Mouse (Mus musculus): Measurements from ENCODE around the gene 1810062G17Rik.

The 1810062G17Rik gene

GRCm38 (mm10) chr3:36475532-36476087 lies at the start of gene 1810062G17Rik, which contains the start of gene Anxa5:
Gene 1810062G17Rik, plus strand, starts transcription at chr3:36475937.
Gene Anxa5, minus strand, starts transcription at chr3:36475894.
- DNase-seq, result peak; percentile 99 to 100

- no peak for DNase-seq
Measured at GRCm38 (mm10) chr3:36427386-36427785, 48.4 kb upstream of the 1810062G17Rik start.

- no peak for DNase-seq
Measured at GRCm38 (mm10) chr3:36430360-36430759, 45.4 kb upstream of the 1810062G17Rik start.

GRCm38 (mm10) chr3:36440280-36440679 lies 35.5 kb upstream of the 1810062G17Rik start:
- peak in 1 of 2 experiments; percentile 26 for DNase-seq

- peak in 1 of 2 experiments; percentile 24 for DNase-seq
Measured at GRCm38 (mm10) chr3:36442426-36442825, 33.3 kb upstream of the 1810062G17Rik start.

GRCm38 (mm10) chr3:36446041-36446440 lies 29.7 kb upstream of the 1810062G17Rik start:
- DNase-seq, result no peak

- DNase-seq, result no peak
Measured at GRCm38 (mm10) chr3:36446506-36446905, 29.2 kb upstream of the 1810062G17Rik start.

- DNase-seq, result peak in 1 of 2 experiments; percentile 14
Measured at GRCm38 (mm10) chr3:36446918-36447317, 28.8 kb upstream of the 1810062G17Rik start.

- DNase-seq, result peak; percentile 53 to 66
Measured at GRCm38 (mm10) chr3:36449292-36450165, 26.2 kb upstream of the 1810062G17Rik start.

- DNase-seq, result no peak
Measured at GRCm38 (mm10) chr3:36452502-36452901, 23.2 kb upstream of the 1810062G17Rik start.

- DNase-seq, result no peak
Measured at GRCm38 (mm10) chr3:36455124-36455523, 20.6 kb upstream of the 1810062G17Rik start.

- peak in 1 of 2 experiments; percentile 23 for DNase-seq
Measured at GRCm38 (mm10) chr3:36455566-36455965, 20.2 kb upstream of the 1810062G17Rik start.

GRCm38 (mm10) chr3:36460717-36461116 lies 15.0 kb upstream of the 1810062G17Rik start:
- DNase-seq, result no peak

GRCm38 (mm10) chr3:36461819-36462218 lies 13.9 kb upstream of the 1810062G17Rik start:
- DNase-seq, result no peak

GRCm38 (mm10) chr3:36462348-36462747 lies 13.4 kb upstream of the 1810062G17Rik start:
- DNase-seq, result no peak

GRCm38 (mm10) chr3:36465538-36465937 lies 10.2 kb upstream of the 1810062G17Rik start:
- peak in 1 of 2 experiments; percentile 34 for DNase-seq

GRCm38 (mm10) chr3:36467632-36468031 lies 8.1 kb upstream of the 1810062G17Rik start:
- DNase-seq, result peak; percentile 31 to 41

GRCm38 (mm10) chr3:36468871-36469270 lies 6.9 kb upstream of the 1810062G17Rik start:
- DNase-seq, result peak; percentile 27 to 36

- DNase-seq, result no peak
Measured at GRCm38 (mm10) chr3:36471856-36472255, 3.9 kb upstream of the 1810062G17Rik start.

- DNase-seq, result no peak
Measured at GRCm38 (mm10) chr3:36473222-36473621, 2.5 kb upstream of the 1810062G17Rik start.

GRCm38 (mm10) chr3:36474421-36474820 lies 1.3 kb upstream of the 1810062G17Rik start:
- DNase-seq, result no peak

- DNase-seq, result peak; percentile 61 to 71
Measured at GRCm38 (mm10) chr3:36474938-36475483, 726 bp upstream of the 1810062G17Rik start.
